Mouse (Mus musculus): ENCODE data around the gene Ablim1. TPM values are rescaled to one million over a fixed set of nuclear protein-coding genes. Genes with fewer than 3 reads are reported as not detected.

Gene Ablim1
- polyA plus RNA-seq, 1 experiment from 2014 or later, result 0.46 TPM

GRCm38 (mm10) chr19:57047671-57048320, 266.9 kb downstream of the Ablim1 start:
- 92% methylated on average over 9 of the region's 9 CpGs for WGBS (ENCODE audit: missing documents)
- Histone ChIP-seq H3K36me3 (ENCODE audit: inconsistent target) (no peaks in the 10 kb centered on the region), H3K4me3 (ENCODE audit: inconsistent target) (no peak overlapping the region), H3K27ac (no peak overlapping the region), H3K79me2 (ENCODE audit: inconsistent target) (no peaks in the 10 kb centered on the region)

DNA sequence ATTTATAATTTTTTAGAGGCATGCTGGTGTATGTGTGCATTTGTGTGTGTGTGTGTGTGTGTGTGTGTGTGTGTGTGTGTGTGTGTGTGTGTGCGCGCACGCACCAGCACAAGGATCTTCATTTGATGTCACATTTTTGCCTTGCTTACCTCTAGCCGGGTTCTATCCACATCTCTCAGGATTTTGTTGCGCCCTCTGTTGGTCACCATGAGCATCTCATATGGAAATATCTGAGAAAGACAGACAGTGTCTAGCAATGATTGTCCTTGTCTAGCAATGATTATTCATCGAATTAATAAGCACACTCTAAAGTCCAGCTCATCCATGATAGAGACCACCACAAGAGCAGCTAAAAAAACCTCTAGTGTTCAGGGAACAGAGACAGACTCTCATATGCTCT, 275.5 kb downstream of the Ablim1 start:
- no peak overlapping the region for H3K4me3 ChIP-seq (ENCODE audit: inconsistent target)
- H3K36me3 ChIP-seq (ENCODE audit: inconsistent target), result no peaks in the 10 kb centered on the region
- no peak overlapping the region for H3K27ac ChIP-seq
- 83% methylated on average over 6 of the region's 6 CpGs for WGBS (ENCODE audit: missing documents)
- H3K79me2 ChIP-seq (ENCODE audit: inconsistent target), result no peaks in the 10 kb centered on the region

DNA sequence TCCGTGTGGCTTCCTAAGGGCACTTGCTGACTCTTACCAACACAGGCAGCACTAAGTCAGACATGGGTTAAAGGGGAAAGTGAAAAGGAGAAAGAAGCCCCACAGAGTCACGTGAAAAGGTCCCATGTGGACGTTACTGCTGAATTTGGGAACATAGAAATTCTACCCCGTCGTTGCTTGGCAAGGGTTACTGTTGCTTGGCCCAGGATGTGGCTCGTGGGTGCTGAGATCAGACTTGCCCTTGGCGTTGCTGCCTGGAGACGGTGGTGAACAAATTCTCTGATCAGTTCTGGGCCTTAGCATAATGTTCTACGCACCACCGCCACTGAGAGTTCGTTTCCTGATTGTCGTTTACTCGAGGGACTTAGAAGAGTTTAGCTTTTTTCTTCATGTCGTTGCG, 277.9 kb downstream of the Ablim1 start:
- WGBS (ENCODE audit: missing documents), result 95% methylated on average over 15 of the region's 15 CpGs
- H3K4me3 ChIP-seq (ENCODE audit: inconsistent target), result no peak overlapping the region
- H3K36me3 ChIP-seq (ENCODE audit: inconsistent target), result no peaks in the 10 kb centered on the region

DNA sequence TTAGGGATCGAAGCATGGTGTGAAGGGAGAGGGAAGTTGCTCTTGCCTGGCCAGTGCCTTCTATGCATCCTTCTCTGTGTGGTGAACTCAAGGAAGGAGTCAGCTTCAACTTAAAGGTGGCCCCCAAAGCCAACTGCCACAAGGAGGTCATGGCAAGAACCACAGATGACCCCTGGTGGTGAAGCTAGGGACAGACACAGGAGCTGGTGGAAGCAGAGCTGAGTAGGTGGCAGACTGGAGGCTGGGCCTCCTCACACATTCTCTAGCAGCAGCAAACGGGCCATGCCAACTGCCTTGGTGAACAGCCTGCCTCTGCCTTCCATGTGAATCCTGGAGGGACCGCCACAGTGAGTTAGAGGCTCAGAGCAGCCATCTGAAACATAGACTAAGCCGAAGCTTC, 283.1 kb downstream of the Ablim1 start:
- Histone ChIP-seq H3K79me2 (ENCODE audit: inconsistent target) (no peaks in the 10 kb centered on the region), H3K27ac (no peak overlapping the region), H3K4me3 (ENCODE audit: inconsistent target) (no peak overlapping the region), H3K36me3 (ENCODE audit: inconsistent target) (no peaks in the 10 kb centered on the region)
- 60% methylated on average over 4 of the region's 4 CpGs for WGBS (ENCODE audit: missing documents)

More for the DNA sequence above, 277.9 kb downstream of the Ablim1 start:
- H3K27ac ChIP-seq, result no peak overlapping the region
- H3K79me2 ChIP-seq (ENCODE audit: inconsistent target), result no peaks in the 10 kb centered on the region

- WGBS (ENCODE audit: missing documents), result 90% methylated on average over 6 of the region's 6 CpGs
- H3K36me3 ChIP-seq (ENCODE audit: inconsistent target), result no peaks in the 10 kb centered on the region
- H3K27ac ChIP-seq, result no peak overlapping the region
- no peaks in the 10 kb centered on the region for H3K79me2 ChIP-seq (ENCODE audit: inconsistent target)
- H3K4me3 ChIP-seq (ENCODE audit: inconsistent target), result no peak overlapping the region
Observed at GRCm38 (mm10) chr19:57029461-57029860, 285.3 kb downstream of the Ablim1 start.

GRCm38 (mm10) chr19:57028327-57029179, 286.2 kb downstream of the Ablim1 start:
- Histone ChIP-seq H3K36me3 (ENCODE audit: inconsistent target) (no peaks in the 10 kb centered on the region), H3K79me2 (ENCODE audit: inconsistent target) (no peaks in the 10 kb centered on the region), H3K27ac (no peak overlapping the region), H3K4me3 (ENCODE audit: inconsistent target) (no peak overlapping the region)
- WGBS (ENCODE audit: missing documents), result 81% methylated on average over 8 of the region's 8 CpGs

DNA sequence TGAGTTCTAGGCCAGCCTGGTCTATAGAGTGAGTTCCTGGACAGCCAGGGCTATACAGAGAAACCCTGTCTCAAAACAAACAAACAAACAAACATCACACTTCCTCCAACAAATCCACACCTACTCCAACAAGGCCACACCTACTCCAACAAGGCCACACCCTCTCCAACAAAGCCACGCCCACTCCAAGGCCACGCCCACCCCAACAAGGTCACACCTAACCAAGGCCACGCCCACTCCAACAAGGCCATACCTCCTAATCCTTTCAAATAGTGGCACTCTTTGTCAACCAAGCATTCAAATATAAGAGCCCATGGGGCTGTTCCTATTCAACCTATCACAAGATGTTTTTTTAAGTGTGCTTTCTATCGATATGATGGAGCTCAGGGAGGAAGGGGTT, 288.2 kb downstream of the Ablim1 start:
- H3K4me3 ChIP-seq (ENCODE audit: inconsistent target), result no peak overlapping the region
- no peaks in the 10 kb centered on the region for H3K36me3 ChIP-seq (ENCODE audit: inconsistent target)
- WGBS (ENCODE audit: missing documents), result 80% methylated on average over 4 of the region's 4 CpGs

GRCm38 (mm10) chr19:57017785-57018179, 296.9 kb downstream of the Ablim1 start:
- Histone ChIP-seq H3K79me2 (ENCODE audit: inconsistent target) (no peaks in the 10 kb centered on the region), H3K4me3 (ENCODE audit: inconsistent target) (no peak overlapping the region), H3K27ac (no peak overlapping the region), H3K36me3 (ENCODE audit: inconsistent target) (no peaks in the 10 kb centered on the region)
- 75% methylated on average over 8 of the region's 8 CpGs for WGBS (ENCODE audit: missing documents)

More for the DNA sequence above, 288.2 kb downstream of the Ablim1 start:
- H3K27ac ChIP-seq, result no peak overlapping the region
- H3K79me2 ChIP-seq (ENCODE audit: inconsistent target), result no peaks in the 10 kb centered on the region

DNA sequence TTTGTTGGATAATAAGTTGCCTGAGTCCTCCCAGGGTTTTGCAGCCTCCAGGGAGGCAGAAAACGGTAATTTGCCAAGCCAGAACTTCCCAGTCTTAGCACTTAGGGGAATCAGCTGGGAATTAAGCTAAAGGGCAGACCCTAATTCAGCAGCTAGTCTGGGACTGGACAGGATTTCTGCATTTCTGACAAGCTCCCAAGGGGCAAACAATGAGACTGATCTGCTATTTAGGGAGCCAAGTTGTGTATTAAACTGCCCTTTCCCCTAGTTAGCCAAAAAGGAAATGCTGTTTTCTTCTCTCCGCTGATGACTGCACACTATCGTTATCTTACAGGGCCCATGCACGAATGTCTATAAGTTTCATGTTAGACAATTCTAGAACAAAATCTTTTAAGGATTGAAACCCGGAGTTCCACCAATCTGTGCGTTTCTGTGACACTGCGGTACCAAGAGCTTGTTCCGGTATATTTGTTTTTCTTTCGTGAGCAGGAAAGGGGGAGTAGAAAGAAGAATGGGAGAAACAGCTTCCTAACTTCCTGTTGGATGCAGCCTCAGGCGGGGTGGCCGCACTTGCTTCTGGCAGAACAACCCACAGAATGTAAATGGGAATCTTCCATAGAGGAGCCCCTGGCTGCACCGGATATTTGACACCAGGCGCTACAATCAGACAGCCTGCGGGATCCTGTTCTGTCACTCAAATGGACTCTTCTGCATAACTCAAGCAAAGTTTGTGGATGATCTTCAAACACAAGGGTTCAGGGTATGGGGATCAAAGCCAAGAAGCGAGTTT, 297.5 kb downstream of the Ablim1 start:
- Histone ChIP-seq H3K4me3 (ENCODE audit: inconsistent target) (no peak overlapping the region), H3K79me2 (ENCODE audit: inconsistent target) (no peaks in the 10 kb centered on the region), H3K36me3 (ENCODE audit: inconsistent target) (no peaks in the 10 kb centered on the region), H3K27ac (no peak overlapping the region)
- 22% methylated on average over 15 of the region's 15 CpGs for WGBS (ENCODE audit: missing documents)

GRCm38 (mm10) chr19:57014808-57015207, 299.9 kb downstream of the Ablim1 start:
- Histone ChIP-seq H3K79me2 (ENCODE audit: inconsistent target) (no peaks in the 10 kb centered on the region), H3K4me3 (ENCODE audit: inconsistent target) (no peak overlapping the region), H3K27ac (no peak overlapping the region), H3K36me3 (ENCODE audit: inconsistent target) (no peaks in the 10 kb centered on the region)
- 83% methylated on average over 3 of the region's 3 CpGs for WGBS (ENCODE audit: missing documents)

DNA sequence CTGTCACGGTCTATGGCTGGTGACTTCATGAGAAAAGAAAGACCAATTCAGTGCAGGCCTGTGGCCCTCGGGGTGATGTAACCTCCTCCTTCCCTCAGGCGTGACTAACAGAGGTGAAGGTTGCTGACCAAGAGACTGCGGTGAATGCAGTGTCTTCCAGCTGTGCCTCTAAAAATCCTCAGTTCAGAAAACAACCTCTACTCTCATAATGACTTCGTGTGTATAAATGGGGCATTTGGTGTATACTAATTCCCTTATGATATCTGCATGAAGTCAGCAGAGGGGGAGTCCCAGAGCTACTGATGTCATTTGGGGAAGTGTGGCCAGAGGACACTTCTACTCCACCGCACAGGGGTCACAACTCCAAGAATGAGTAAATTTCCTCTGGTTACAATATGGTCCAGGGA, 301.4 kb downstream of the Ablim1 start:
- H3K27ac ChIP-seq, result no peak overlapping the region
- WGBS (ENCODE audit: missing documents), result 65% methylated on average over 6 of the region's 6 CpGs
- H3K36me3 ChIP-seq (ENCODE audit: inconsistent target), result no peaks in the 10 kb centered on the region
- no peak overlapping the region for H3K4me3 ChIP-seq (ENCODE audit: inconsistent target)
- H3K79me2 ChIP-seq (ENCODE audit: inconsistent target), result no peaks in the 10 kb centered on the region

DNA sequence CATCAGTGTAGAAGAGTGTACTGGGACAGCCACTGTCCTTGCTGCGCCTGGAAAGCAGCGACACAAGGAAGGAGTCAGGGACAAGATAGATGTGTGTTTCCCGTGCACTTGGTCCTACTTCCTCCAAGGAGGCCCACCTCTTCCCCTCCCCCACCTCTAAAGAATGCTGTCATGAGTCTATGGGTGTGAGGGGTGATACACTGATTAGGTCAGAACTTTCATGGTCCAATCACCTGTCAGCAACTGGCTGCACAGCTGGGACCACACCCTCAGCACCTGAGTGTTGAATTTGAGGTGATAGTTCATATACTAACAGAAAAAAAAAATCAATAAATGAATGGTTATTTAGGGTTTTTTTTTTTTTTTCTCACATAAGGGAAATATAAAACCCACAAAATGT, 302.7 kb downstream of the Ablim1 start:
- Histone ChIP-seq H3K27ac (no peak overlapping the region), H3K36me3 (ENCODE audit: inconsistent target) (no peaks in the 10 kb centered on the region), H3K4me3 (ENCODE audit: inconsistent target) (no peak overlapping the region), H3K79me2 (ENCODE audit: inconsistent target) (no peaks in the 10 kb centered on the region)
- WGBS (ENCODE audit: missing documents), result 51% methylated on average over 3 of the region's 3 CpGs

GRCm38 (mm10) chr19:57010064-57010463, 304.7 kb downstream of the Ablim1 start:
- no peak overlapping the region for H3K4me3 ChIP-seq (ENCODE audit: inconsistent target)
- no peaks in the 10 kb centered on the region for H3K79me2 ChIP-seq (ENCODE audit: inconsistent target)
- H3K27ac ChIP-seq, result no peak overlapping the region
- 43% methylated on average over 4 of the region's 4 CpGs for WGBS (ENCODE audit: missing documents)
- H3K36me3 ChIP-seq (ENCODE audit: inconsistent target), result no peaks in the 10 kb centered on the region

GRCm38 (mm10) chr19:57009653-57010052, 305.1 kb downstream of the Ablim1 start:
- 88% methylated on average over 4 of the region's 4 CpGs for WGBS (ENCODE audit: missing documents)

More at GRCm38 (mm10) chr19:57009653-57010052, 305.1 kb downstream of the Ablim1 start:
- no peaks in the 10 kb centered on the region for H3K36me3 ChIP-seq (ENCODE audit: inconsistent target)
- H3K27ac ChIP-seq, result no peak overlapping the region
- no peak overlapping the region for H3K4me3 ChIP-seq (ENCODE audit: inconsistent target)
- H3K79me2 ChIP-seq (ENCODE audit: inconsistent target), result no peaks in the 10 kb centered on the region

Data from macrophage (primary cell).